Mouse (Mus musculus): ENCODE results near the gene Plin5.

DNA sequence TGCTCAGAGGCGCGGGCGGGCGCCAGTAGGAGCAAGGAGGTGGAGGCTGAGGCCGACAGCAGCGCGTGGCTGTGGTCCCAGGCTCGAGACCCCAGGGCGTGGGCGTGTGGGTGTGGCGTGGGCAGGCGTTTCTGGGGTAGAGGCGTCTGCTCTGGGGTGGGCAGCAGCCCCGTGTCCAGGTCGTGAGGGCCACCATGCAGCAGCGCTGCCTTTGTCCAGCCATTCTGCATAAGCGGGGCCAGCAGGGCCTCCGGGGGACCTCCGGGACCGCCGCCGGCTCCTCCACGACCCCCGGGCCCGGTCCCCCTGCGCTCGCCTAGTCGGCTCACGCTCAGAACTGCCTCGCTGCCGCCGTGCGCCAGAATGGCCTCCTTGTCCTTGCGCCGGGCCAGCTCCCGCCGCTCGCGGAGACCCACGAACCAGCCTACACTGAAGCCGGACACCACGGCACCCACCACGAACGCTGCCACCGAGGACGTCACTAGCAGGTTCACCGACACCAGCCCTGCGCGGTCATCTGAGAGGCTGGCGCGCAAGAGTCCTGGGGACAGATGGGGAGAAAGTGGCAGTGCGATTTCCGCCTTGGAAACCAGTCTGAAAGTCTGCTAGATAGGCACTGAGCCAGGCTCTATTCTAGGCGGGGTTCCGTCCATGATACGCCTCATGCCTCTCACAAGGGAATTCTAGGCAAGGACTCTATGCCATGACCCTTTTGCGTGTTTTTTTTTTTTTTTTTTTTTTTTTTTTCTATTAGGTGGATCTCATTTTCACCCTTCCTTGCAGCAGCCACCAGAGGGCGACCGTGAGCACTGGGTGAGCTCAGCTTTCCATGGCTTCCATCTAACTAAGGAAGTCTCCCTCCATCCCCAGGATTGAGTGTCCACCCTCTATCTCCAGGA, 7.2 kb upstream of the Plin5 start:
- TF ChIP-seq MAFK (IDR thresholded peaks at IDR 0.05; ENCODE audit: insufficient read depth, low read depth, low read length) = no peak
- no peak for TF ChIP-seq CHD2 (IDR thresholded peaks at IDR 0.05; ENCODE audit: low read depth, low read length)

Measured in ES-E14 (cell line).